Mouse (Mus musculus): ENCODE results near the gene Stxbp5l.
A peak's percentile ranks its signal among the peaks of the same experiment; 100 is the strongest.
"Not testable (repeated sequence)": the region's sequence is repeated elsewhere in the genome, so short reads cannot be mapped to it uniquely, and the experiment has no call there.

The Stxbp5l gene

GRCm38 (mm10) chr16:37280206-37280605, 104.6 kb downstream of the Stxbp5l start:
- DNase-seq (ENCODE audit: low read depth), result no peak

DNA sequence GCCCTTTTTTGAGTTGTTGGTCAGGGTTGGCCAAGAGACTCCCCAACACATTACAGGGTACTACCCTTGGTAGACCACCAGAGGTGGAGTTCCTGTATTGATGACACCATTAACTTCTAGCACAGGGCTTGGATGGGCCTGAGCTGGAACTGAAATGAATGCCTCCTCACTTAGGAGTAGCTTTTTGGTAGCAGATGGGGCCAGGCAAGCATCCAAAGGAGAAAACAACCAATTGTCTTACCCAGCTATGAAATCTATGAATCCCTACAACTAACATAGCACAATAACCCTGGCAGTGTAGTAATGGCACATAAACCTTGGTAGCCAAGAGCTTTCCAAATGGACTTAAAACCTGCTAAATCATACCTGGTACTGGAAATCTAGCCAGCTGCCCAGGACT, 111.1 kb downstream of the Stxbp5l start:
- no peak for DNase-seq (ENCODE audit: low read depth)

DNA sequence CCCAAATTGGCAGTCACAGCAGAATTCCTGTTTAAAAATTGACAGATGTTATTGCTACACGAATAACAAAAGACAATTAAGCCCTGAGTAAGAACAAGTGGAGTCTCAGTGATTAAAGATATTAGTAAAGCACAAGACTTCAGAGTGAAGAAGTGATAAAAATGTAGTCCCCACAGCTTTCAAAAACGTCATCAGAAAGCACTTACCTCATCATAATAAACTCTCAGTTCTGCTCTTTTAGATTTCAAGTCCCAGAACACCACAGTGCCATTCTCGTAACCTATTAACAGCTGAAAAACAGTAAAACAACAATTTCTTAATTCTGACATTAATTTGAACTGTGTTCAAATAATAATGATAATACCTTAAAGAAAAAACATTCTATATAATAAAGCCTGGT, 123.1 kb downstream of the Stxbp5l start:
- no peak for DNase-seq (ENCODE audit: low read depth)

GRCm38 (mm10) chr16:37219151-37219550, 165.6 kb downstream of the Stxbp5l start:
- no peak for DNase-seq (ENCODE audit: low read depth)

DNA sequence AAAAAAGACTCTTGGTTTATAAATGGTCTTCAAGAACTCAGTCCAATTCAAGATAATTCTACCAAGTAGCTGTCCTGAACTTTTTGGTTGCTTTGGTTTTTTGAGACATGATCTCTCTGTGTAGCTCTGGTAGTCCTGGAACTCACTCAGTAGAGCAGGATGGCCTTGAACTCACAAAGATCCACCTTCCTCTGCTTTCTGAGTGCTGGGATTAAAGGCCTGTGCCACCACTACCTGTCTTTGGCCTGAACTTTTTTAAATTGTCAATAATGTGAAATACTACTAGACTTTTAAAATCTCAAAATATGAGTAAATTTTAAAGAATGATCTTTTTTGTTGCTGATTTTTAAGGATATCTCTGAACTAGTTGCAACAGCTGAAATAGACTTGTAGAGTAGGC, 176.0 kb downstream of the Stxbp5l start:
- no peak for DNase-seq (ENCODE audit: low read depth)

GRCm38 (mm10) chr16:37194152-37194551, 190.6 kb downstream of the Stxbp5l start:
- no peak for DNase-seq (ENCODE audit: low read depth)

- DNase-seq (ENCODE audit: low read depth), result not testable (repeated sequence)
Measured at GRCm38 (mm10) chr16:37125190-37125589, 259.6 kb downstream of the Stxbp5l start.

DNA sequence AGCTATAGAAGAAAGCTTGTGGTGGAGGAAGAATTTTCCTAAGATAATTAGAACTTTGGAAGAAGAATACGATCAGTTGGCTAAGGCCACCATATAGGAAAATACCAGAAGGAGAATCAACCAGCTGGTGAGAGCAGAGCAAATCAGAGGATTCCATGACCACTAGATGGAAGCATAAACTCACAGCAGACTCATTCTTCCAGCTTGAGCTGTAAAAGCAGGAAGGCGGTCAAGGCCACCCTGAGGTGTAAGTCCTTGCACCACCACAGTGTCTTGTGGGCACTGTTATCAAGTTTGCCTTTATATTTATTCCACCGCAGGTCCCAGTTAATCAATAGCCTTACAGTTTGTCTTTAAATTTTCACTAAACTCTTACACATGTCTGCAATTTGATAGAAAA, 275.5 kb downstream of the Stxbp5l start:
- DNase-seq (ENCODE audit: low read depth), result peak; percentile 19

GRCm38 (mm10) chr16:37108763-37109162, 276.0 kb downstream of the Stxbp5l start:
- no peak for DNase-seq (ENCODE audit: low read depth)

- DNase-seq (ENCODE audit: low read depth), result no peak
Measured at GRCm38 (mm10) chr16:37094169-37094833, 290.5 kb downstream of the Stxbp5l start.

GRCm38 (mm10) chr16:37089648-37090047, 295.1 kb downstream of the Stxbp5l start:
- no peak for DNase-seq (ENCODE audit: low read depth)

GRCm38 (mm10) chr16:37072354-37072753, 312.4 kb downstream of the Stxbp5l start:
- no peak for DNase-seq (ENCODE audit: low read depth)

All from c-Kit-positive CD71-negative TER-119-negative erythroid progenitor cells, embryonic 14.5 days (primary cell).